Mouse (Mus musculus) monocyte, adult 5-6 weeks (primary cell): ENCODE results near the gene Zfp57. TPM values are rescaled to one million over a fixed set of nuclear protein-coding genes. Genes with fewer than 3 reads are reported as not detected.
"Not testable (repeated sequence)": the region's sequence is repeated elsewhere in the genome, so short reads cannot be mapped to it uniquely, and the experiment has no call there.

Experiments
- ATAC-seq: fragments of 153-309, 156-312 bp; replicated peaks from 2 replicates; pipeline ENCODE4 v1.8.0; 2017; ENCODE audit warnings: mild to moderate bottlenecking; ENCODE audit not compliant: low TSS enrichment, insufficient number of reproducible peaks, severe bottlenecking, poor library complexity, low FRiP score
- total RNA-seq: library from RNA; stranded (forward); fragments of 200-1000, 200-491, 200-594 nt; gene quantifications from 3 replicates; pipeline ENCODE4 v1.2.3, GENCODE M21; 2017

The Zfp57 gene
- total RNA-seq = 0.64 to 3.4 TPM in 2 of 3 replicates, not detected in the other

- no peak for ATAC-seq
These were observed at the start of gene Zfp57 for GRCm38 (mm10) chr17:37000863-37001262. TSS of gene Zfp57 (plus strand) at chr17:37001163.

- no peak for ATAC-seq
These were observed 48.3 kb upstream of the Zfp57 start for GRCm38 (mm10) chr17:36952631-36953030.

DNA sequence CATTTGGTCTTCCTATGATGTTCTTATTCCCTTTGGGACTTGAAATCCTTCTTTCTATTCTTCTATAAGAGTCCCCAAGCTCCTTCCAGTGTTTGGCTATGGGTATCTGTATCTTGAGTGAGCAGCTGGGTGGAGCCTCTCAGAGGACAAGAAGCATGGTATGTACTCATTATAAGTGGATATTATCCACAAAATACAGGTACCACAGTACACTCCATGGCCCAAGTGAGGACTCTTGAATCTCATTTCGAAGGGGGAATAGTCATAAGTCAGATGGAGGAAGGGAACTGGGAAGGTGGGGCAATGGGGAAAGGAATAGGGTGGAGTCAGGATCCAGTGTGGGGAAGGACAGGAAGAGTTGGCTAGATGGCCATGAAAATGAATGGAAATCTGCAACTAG is 47.9 kb upstream of the Zfp57 start:
- ATAC-seq = no peak

DNA sequence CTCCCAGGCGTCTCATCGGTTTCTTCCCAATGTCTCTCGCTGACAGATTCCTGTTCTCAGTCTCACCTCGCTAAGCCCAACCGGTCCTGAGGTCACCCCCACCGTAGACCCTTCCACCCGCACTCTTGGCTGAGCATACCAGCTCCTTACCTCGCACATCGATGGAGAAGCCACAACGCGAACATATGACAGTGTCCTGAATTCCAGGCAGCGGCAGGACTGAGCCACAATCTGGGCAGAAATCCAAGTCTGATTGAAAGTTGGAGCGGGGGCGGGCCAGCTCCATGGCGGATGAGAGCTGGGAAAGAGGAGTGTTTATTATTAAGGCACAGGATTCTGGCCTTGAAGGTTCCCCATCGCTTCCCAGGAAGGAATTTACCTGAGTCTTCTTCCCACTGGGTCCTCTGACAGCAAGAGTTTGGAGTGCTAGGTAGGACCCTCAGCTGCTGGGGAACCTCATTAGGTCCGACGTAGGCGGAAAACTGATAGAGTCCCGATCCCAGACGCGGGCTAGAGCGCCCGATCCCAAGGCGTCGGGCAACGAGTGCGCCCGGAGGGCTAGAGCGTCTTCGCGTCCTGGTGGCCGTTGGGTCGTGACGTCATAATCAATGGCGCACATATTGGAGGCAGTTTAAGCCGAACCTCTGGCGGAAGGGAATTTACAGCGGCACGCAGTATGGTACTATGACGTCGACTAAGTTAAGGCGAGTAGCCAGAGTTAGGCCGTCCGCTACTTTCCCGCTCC is 42.8 kb upstream of the Zfp57 start, which contains the start of the genes Znrd1 and Znrd1as:
Gene Znrd1, minus strand, starts transcription at position 561 of the 745 bp plus-strand sequence.
Gene Znrd1as, plus strand, starts transcription at position 594 of the 745 bp plus-strand sequence.
- ATAC-seq = peak; percentile 91

DNA sequence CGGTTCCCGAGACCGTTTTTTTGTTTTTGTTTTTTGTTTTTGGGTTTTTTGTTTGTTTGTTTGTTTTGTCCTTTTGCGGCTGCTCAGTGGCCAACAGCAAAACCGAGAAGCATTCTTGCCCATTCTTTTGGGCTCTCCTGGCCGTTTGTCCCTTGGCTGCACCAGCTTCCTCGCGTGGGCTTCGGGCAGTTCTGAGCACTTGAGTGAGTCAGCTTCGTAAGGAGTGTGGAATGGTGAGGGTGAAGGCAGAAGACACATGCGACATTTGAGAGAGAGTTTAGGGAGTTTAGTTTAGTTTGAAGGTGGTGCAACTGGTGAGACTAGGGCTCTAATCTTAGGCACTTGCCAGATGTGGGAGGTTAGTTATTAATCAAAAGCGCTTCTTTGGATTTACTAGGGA is 42.1 kb upstream of the Zfp57 start:
- ATAC-seq = no peak

DNA sequence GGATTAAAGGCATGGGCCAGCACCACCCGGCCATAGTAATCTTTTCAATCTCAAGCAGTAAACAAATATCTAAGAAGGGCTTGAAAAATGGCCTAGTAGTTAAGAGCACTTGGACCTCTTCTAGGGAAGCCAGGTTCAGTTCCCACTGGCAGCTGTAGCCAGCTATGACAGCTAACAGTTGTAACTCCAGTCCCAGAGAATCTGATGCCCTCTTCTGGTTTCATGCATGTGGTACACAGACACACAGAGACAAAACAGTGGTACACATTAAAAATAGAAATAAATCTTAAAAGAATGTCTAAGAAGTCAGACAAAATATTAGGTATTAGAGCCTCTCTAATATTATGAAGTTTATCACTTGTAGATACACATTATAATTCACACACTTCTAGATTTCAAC is 39.8 kb upstream of the Zfp57 start:
- no peak for ATAC-seq

DNA sequence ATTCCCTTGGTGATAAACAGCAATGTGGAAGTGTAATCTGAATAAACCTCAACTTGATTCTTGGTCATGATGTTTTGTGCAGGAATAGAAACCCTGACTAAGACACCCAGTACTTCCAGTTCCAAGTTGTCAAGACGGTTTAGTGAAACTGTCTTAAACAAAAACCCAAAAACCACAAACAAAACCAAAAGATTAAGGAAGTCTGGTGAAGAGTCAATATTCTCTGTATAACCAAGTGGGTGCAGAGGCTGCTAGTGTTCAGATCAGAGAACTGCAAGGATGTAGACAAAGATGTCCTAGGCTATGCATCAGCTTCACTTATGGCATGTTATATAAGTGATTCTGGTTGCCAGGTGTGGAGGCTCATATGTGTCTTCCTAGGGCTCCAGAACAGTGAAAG is 34.1 kb upstream of the Zfp57 start:
- ATAC-seq = no peak

- ATAC-seq = no peak
These were observed 30.6 kb upstream of the Zfp57 start for GRCm38 (mm10) chr17:36970316-36970890.

GRCm38 (mm10) chr17:36971172-36971850 is 29.7 kb upstream of the Zfp57 start:
- no peak for ATAC-seq

GRCm38 (mm10) chr17:36972791-36973190 is 28.2 kb upstream of the Zfp57 start:
- ATAC-seq = no peak

GRCm38 (mm10) chr17:36973271-36973787 is 27.6 kb upstream of the Zfp57 start:
- no peak for ATAC-seq

DNA sequence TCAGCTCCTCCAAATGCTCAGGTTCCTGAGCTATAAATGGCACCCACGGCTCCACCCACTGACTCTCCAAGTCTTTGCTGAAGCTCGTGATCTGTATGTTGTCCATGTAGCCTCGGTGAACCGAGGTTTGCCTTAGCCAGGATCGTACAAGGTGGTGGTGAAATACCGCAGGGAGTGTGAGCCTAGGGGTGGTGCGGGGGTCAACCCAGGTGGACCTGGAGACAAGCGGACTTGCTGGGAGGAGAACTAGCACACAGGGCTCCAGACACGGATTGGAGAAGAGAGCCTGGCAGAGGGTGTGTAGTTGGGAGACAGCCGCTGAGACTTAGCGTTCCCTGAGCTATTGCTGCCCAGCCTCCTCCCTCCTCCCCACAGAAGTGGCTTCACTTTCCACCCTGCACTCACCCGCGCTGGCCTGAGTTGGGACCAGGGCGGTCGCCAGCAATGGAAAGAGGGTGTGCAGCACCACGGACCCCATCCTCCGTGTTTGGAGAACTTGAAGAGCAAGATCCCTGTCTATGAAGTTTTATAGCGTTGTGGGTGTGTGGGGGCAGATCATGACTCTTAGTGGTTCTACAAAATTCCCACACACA is 19.6 kb upstream of the Zfp57 start, which contains the start of gene 2410137M14Rik:
Gene 2410137M14Rik, minus strand, starts transcription at position 17 of the 593 bp plus-strand sequence.
- ATAC-seq = peak; percentile 13; the same call in 1 of the 2 replicates

GRCm38 (mm10) chr17:36981845-36982244 is 19.1 kb upstream of the Zfp57 start:
- no peak for ATAC-seq

GRCm38 (mm10) chr17:36982253-36983155 is 18.5 kb upstream of the Zfp57 start:
- ATAC-seq = no peak

DNA sequence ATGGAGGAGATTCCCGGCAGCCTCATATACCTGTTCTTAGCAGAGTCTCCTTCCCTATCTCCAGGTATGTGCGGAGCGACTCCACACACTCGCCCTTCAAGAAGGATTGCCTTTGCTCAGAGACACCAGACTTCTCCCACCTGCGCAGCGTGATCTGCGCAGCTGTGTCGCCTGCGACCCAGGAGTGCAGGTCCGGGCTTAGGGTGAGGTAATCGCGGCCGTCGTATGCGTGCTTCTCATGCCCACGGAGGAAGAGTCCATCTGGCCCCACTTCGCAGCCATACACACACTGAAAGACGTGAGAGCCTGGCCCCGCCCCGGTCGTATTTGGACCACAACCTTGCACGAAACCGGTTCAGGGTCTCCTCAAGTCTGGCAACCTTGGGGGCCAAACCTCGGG is 12.5 kb upstream of the Zfp57 start:
- no peak for ATAC-seq

DNA sequence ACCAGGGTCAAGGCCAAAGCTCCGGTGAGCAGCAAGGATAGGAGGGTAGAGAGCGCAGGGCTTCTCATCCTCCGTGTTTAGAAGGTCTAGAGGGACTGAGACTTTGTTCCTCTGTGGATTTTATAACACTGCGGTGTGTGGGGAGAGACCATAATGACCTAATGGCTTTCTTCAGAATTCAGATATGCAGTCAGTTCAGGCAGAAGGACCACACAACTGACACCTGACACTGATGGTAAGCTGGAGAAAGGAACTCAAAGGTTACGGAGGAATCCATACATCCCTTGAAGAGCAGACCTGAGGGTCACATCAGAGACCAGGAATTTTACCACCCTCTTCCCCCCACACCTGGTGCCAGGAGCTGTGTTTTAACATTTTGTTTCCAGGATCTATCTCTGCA is 11.5 kb upstream of the Zfp57 start, which contains the start of gene H2-M5:
Gene H2-M5, minus strand, starts transcription at position 101 of the 400 bp plus-strand sequence.
- no peak for ATAC-seq

- ATAC-seq = not testable (repeated sequence)
These were observed 10.3 kb upstream of the Zfp57 start for GRCm38 (mm10) chr17:36990630-36991029.
